Mouse (Mus musculus) pancreas, adult 10 weeks (tissue): ENCODE results near the gene Cyp1a1. TPM values are rescaled to one million over a fixed set of nuclear protein-coding genes. Genes with fewer than 3 reads are reported as not detected.

Experiments used
- polyA plus RNA-seq: library from polyadenylated mRNA; stranded (reverse); fragments of 350-450 nt; fragmentation: Illumina TruSeq; extraction: RNeasy Lipid Tissue Mini Kit (QIAGEN cat#74804); gene quantifications from one replicate; pipeline ENCODE4 v1.2.3, GENCODE M21; 2015; ENCODE audit warnings: low read depth, low replicate concordance; ENCODE audit not compliant: insufficient read depth

The Cyp1a1 gene
- polyA plus RNA-seq, result 2.2 TPM

DNA sequence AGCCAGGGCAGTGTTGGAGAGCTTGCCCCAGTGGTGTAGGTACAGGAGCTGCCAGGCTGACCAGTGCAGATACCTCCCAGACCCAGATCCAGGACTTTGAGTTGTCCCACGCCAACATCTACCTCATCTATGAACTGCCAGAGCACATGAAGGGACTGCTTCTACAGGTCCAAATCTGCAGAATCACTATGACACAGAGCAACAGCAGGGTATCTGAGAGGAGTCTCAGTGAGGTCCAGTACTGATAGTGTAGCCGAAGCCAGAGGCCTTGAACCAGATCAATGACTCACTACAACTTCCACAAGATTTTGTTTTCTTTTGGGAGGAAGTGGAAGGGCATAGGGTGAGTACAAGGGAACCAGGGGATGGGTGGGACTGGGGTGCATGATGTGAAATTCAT is at the start of gene Cyp1a1:
TSS of gene Cyp1a1 (plus strand) at position 178 of the 400 bp plus-strand sequence.

GRCm38 (mm10) chr9:57653283-57653682 is 34.4 kb upstream of the Cyp1a1 start, which contains the start of gene Csk:
TSS of gene Csk (minus strand) at chr9:57653631.

DNA sequence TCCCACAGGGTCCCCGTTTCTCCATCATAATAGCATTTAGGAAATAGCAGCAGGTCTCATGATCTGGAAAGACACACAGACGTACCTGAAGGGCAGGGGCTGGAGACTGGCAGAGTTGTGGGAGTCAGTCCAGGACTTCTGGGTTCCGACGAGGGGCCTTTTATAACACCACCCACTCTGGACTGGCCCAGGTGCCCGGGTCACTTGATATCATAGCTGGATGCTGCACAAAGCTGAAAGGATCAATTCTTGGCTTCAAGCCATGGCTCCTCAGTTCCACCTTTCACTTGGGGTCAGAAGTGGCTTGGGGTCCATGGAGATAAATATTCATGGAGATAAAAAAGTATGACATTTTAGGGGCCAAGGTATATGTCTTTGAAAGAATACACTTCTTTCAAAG is 4.2 kb upstream of the Cyp1a1 start, which contains the start of gene Cyp1a2:
TSS of gene Cyp1a2 (minus strand) at position 184 of the 400 bp plus-strand sequence.

GRCm38 (mm10) chr9:57708068-57708719 is 20.5 kb downstream of the Cyp1a1 start, which contains the start of gene Edc3:
TSS of gene Edc3 (plus strand) at chr9:57708540.

Other genes starting within 250 kb of the Cyp1a1 start
- gene Ppcdc, start 247.8 kb upstream of the Cyp1a1 start, polyA plus RNA-seq, result 10.4 TPM
- 5.3 TPM for gene Scamp5, start 219.9 kb upstream of the Cyp1a1 start, polyA plus RNA-seq
- gene Rpp25, start 183.9 kb upstream of the Cyp1a1 start, polyA plus RNA-seq, result 1.4 TPM
- 66.9 TPM for gene Cox5a, start 166.7 kb upstream of the Cyp1a1 start, polyA plus RNA-seq
- gene Fam219b, start 150.4 kb upstream of the Cyp1a1 start, polyA plus RNA-seq, result 5.0 TPM
- 6.3 TPM for gene Mpi, start 135.2 kb upstream of the Cyp1a1 start, polyA plus RNA-seq
- 16.5 TPM for gene Scamp2, start 127.0 kb upstream of the Cyp1a1 start, polyA plus RNA-seq
- 6.6 TPM for gene Ulk3, start 98.5 kb upstream of the Cyp1a1 start, polyA plus RNA-seq
- not detected for gene Cplx3, start 81.6 kb upstream of the Cyp1a1 start, polyA plus RNA-seq
- gene Lman1l, start 67.2 kb upstream of the Cyp1a1 start, polyA plus RNA-seq, result not detected
- 16.6 TPM for gene Csk, start 34.3 kb upstream of the Cyp1a1 start, polyA plus RNA-seq
- not detected for gene Cyp1a2, start 4.2 kb upstream of the Cyp1a1 start, polyA plus RNA-seq
- 2.7 TPM for gene Edc3, start 20.6 kb downstream of the Cyp1a1 start, polyA plus RNA-seq
- 27.2 TPM for gene Clk3, start 77.9 kb downstream of the Cyp1a1 start, polyA plus RNA-seq
- 3.7 TPM for gene Arid3b, start 148.9 kb downstream of the Cyp1a1 start, polyA plus RNA-seq
- 10.0 TPM for gene Ubl7, start 223.1 kb downstream of the Cyp1a1 start, polyA plus RNA-seq